Mouse (Mus musculus) heart, adult 2 months (tissue): ENCODE measurements around the gene Asic1. TPM values are rescaled to one million over a fixed set of nuclear protein-coding genes. Genes with fewer than 3 reads are reported as not detected.
"Not testable (repeated sequence)": the region's sequence is repeated elsewhere in the genome, so short reads cannot be mapped to it uniquely, and the experiment has no call there.

ENCODE experiments used
- DNase-seq, 2 experiments: peaks; one replicate each; pipeline ENCODE4 v3.0.0; 2021
- H3K27ac ChIP-seq: fragments of 200-600 bp; 2 replicates; pipeline ENCODE4 v1.8.1; 2022
- H3K27me3 ChIP-seq: fragments of 200-500 bp; 2 replicates; pipeline ENCODE4 v1.6.1; 2012; ENCODE audit warnings: mild to moderate bottlenecking, low read length, inconsistent platforms, mixed read lengths; ENCODE audit not compliant: control insufficient read depth, insufficient read depth
- H3K36me3 ChIP-seq: fragments of 200-500 bp; 2 replicates; pipeline ENCODE4 v1.6.1; 2012; ENCODE audit warnings: low read length, inconsistent platforms; ENCODE audit not compliant: control insufficient read depth, insufficient read depth
- H3K4me1 ChIP-seq: fragments of 200-500 bp; 2 replicates; pipeline ENCODE4 v1.6.1; 2011; ENCODE audit warnings: low read length; ENCODE audit not compliant: control insufficient read depth, insufficient read depth
- H3K4me3 ChIP-seq: fragments of 200-600 bp; 2 replicates; pipeline ENCODE4 v1.8.1; 2022
- H3K79me2 ChIP-seq: fragments of 200-500 bp; replicated peaks from 2 replicates; pipeline ENCODE4 v1.6.1; 2012; ENCODE audit warnings: mild to moderate bottlenecking, inconsistent platforms, low read length, moderate library complexity, mixed read lengths; ENCODE audit not compliant: control insufficient read depth, insufficient read depth
- H3K9ac ChIP-seq: fragments of 200-500 bp; 2 replicates; pipeline ENCODE4 v1.6.1; 2012; ENCODE audit warnings: low read depth, mild to moderate bottlenecking, control low read depth, inconsistent platforms, low read length, mixed read lengths
- CTCF ChIP-seq: fragments of 200-600 bp; IDR thresholded peaks from 2 replicates; pipeline ENCODE4 v1.8.1; 2022; ENCODE audit warnings: antibody characterized with exemption, mild to moderate bottlenecking, moderate library complexity
- EP300 ChIP-seq: fragments of 200-500 bp; IDR thresholded peaks from 2 replicates; pipeline ENCODE4 v1.6.1; 2011; ENCODE audit warnings: low read depth, low read length, control low read depth; ENCODE audit not compliant: insufficient read depth
- POLR2A ChIP-seq: fragments of 200-500 bp; IDR thresholded peaks from 2 replicates; pipeline ENCODE4 v1.6.1; 2011; ENCODE audit warnings: mild to moderate bottlenecking, low read depth, low read length, control low read depth; ENCODE audit not compliant: insufficient read depth
- WGBS: fragments of 180-500 bp; shearing (Covaris S2); methylation state at CpG from one replicate; pipeline ENCODE4 v1.1.7; 2018; 5-methylcytosine and 5-hydroxymethylcytosine counted together
- intact Hi-C: fragments of 180-260 bp; cut with DNase I; formaldehyde crosslinking; loops from one replicate; pipeline ENCODE4 v1.15.1; 2025
- polyA plus RNA-seq: library from polyadenylated mRNA; depleted of rRNA; stranded (reverse); fragments of >200 nt; gene quantifications from 2 replicates; pipeline ENCODE4 v1.2.3, GENCODE M21; 2012
- total RNA-seq, 2 experiments: library from RNA; stranded (reverse); gene quantifications; 2 replicates each; pipeline ENCODE4 v1.2.3; 2021

Asic1 gene
- total and polyA plus RNA-seq, 3 experiments, result 0.42 to 1.3 (median 0.50) TPM

DNA sequence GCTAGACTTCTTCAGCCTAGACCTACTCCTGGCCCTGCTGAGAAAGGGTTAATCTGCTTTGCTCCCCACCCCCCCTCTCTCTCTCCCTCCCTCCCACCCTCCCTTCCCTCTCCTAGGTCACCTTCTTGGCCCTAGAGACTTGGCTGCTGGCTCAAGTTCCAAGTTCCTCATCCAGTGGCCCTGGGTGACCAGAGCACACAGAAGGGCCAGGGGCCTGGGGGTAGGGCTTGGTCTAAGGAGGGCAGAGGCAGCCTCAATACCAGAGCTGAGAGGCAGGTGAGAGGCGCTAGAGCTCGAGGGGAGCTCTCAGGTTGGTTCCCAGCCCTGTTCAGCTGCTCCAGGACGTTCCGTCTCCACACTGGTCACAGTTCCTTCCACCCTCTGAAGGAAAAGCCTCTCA is 20.8 kb downstream of the Asic1 start:
- 32% methylated on average over 4 of the region's 4 CpGs for WGBS
- H3K4me1 ChIP-seq, result no peaks in the 10 kb centered on the region
- H3K4me3 ChIP-seq, result no peak overlapping the region
- intact Hi-C loops, result no loop called here
- no peak overlapping the region for H3K9ac ChIP-seq
- TF ChIP-seq POLR2A (no peak), EP300 (no peak), CTCF (no peak)
- DNase-seq, result peak in 1 of 2 experiments; percentile 21
- H3K36me3 ChIP-seq, result no peaks in the 10 kb centered on the region
- H3K27ac ChIP-seq, result no peak overlapping the region
- no peaks in the 10 kb centered on the region for H3K79me2 ChIP-seq
- no peaks in the 10 kb centered on the region for H3K27me3 ChIP-seq

DNA sequence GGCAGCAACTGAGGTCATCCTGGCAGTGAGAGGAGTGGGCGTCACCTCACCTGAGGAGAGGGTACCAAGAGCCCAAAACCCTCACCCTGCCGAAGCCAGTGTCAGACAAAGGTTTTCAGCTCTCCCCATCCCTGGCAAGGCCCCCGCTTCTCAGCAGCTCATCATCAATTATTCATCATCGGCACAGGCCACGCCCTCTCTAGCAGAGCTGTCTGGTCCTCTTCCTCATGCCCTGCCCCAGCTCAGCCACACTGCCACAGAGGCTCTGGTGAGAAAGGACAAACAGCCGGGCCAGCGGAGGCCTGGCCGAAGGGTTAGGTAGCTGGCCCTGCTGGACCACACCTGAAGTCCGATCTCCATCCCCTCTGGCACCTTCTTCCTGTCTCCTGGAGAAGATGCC is 21.8 kb downstream of the Asic1 start:
- H3K4me1 ChIP-seq, result no peaks in the 10 kb centered on the region
- no peaks in the 10 kb centered on the region for H3K27me3 ChIP-seq
- 68% methylated on average over 9 of the region's 9 CpGs for WGBS
- no peak overlapping the region for H3K9ac ChIP-seq
- H3K79me2 ChIP-seq, result no peaks in the 10 kb centered on the region
- H3K27ac ChIP-seq, result no peak overlapping the region
- no peaks in the 10 kb centered on the region for H3K36me3 ChIP-seq
- intact Hi-C loops, result no loop called here
- TF ChIP-seq POLR2A (no peak), EP300 (no peak), CTCF (no peak)
- no peak for DNase-seq
- H3K4me3 ChIP-seq, result no peak overlapping the region

DNA sequence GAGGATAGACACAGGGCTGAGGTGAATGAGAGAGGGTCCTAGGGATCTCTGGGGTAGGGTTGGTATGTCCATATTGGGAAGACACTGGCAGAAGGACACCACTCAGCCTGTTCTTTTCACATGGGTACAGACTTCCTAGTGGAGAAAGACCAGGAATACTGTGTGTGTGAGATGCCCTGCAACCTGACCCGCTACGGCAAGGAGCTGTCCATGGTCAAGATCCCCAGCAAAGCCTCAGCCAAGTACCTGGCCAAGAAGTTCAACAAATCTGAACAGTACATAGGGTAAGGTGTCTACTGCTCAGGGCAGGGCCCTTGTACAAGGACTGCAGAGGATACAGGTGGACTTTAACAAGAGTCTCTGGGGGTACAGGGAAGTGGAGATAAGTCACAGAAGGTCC is 27.1 kb downstream of the Asic1 start:
- TF ChIP-seq POLR2A, result no peak
- no peak for TF ChIP-seq CTCF
- TF ChIP-seq EP300, result no peak
- Histone ChIP-seq H3K79me2 (no peaks in the 10 kb centered on the region), H3K4me1 (peaks cover 3% of the 10 kb centered on the region), H3K9ac (no peak overlapping the region), H3K27ac (no peak overlapping the region), H3K27me3 (no peaks in the 10 kb centered on the region), H3K4me3 (no peak overlapping the region), H3K36me3 (no peaks in the 10 kb centered on the region)
- DNase-seq, result no peak
- 26% methylated on average over 2 of the region's 2 CpGs for WGBS
- intact Hi-C loops, result no loop called here

DNA sequence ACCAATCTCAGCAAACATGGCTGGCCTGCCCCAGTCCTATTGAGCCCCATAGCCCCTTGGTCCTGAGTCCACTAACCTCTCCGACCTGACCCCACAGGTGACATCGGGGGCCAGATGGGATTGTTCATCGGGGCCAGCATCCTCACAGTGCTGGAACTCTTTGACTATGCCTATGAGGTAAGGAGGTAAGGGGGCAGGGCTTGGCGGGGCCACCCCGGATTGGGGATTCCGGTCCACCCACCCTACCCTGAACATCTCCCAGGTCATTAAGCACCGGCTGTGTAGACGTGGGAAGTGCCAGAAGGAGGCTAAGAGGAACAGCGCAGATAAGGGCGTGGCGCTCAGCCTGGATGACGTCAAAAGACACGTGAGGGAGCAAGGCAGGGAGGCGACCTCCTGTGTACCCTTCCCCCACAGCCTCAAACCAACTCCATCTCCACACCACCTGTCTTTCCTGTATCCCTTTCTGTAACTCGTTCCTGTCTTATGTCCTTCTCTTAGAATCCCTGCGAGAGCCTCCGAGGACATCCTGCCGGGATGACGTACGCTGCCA is 28.4 kb downstream of the Asic1 start:
- Histone ChIP-seq H3K27ac (no peak overlapping the region), H3K27me3 (no peaks in the 10 kb centered on the region), H3K4me1 (peaks cover 6% of the 10 kb centered on the region), H3K9ac (no peak overlapping the region), H3K36me3 (no peaks in the 10 kb centered on the region), H3K4me3 (no peak overlapping the region), H3K79me2 (no peaks in the 10 kb centered on the region)
- no peak for DNase-seq
- intact Hi-C loops, result no loop called here
- TF ChIP-seq EP300 (no peak), POLR2A (no peak), CTCF (no peak)
- 27% methylated on average over 20 of the region's 20 CpGs for WGBS

DNA sequence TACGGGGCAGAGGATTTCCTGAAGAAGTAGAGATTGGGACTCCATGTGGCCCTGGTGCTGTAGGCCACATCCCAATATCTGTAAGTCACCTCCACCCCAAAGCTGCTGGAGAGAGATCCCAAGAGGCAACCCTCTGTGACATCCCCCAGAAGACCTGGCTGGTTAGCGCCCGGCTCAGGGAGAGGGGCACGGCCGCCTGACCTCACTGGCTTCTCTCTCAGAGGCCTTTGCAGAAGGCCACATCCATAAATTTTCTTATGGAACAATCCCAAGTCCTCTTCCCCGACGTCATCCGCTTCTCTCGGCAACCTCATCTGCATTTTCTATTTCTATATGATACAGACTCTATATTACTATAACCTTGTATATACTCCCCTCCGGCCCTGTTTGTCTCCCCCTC is 29.5 kb downstream of the Asic1 start:
- H3K4me1 ChIP-seq, result peaks cover 6% of the 10 kb centered on the region
- intact Hi-C loops, result no loop called here
- 84% methylated on average over 10 of the region's 10 CpGs for WGBS

DNA sequence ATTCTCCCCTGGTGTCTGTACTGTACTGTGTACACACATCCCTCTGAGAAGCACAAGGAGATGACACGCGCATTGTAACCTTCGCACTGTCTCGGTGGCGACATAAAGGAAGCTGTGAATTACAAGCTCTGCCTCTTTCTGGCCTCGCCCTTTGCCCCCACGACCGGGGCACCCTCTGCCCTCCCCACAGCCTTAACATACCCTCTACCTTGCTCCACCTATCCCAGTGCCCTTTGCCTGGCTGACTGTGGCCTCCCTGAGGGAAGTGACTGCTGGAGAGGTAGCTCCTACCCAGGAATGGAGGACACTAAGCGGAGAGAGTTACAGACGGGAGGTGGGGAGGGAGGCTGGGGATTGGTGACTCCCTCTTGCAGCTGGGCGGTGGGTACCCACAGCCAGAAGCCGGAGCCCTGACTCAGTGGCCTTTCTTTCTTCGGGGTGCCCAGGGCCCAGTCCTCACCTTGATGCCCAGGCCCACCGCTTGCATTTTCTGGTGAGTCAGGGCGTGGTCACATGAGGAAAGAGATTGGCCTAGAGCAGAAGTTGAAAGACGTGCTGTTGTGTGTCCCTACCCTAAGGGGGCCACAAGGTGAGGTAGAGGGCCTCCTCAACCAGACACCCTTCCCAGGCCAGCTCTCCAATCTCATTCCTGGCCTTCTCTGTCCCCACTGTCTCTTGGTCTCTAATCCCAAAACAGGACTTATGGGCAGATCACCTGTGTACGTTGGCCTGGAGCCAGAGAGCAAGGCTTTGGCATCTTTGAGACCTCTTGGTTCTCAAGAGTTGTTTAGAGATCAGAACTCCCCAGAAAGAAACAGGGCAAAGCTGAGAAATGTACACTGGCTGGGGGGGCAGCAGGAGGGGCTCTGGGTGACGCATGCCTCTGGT is 30.3 kb downstream of the Asic1 start:
- no peak overlapping the region for H3K4me3 ChIP-seq
- no peak overlapping the region for H3K27ac ChIP-seq
- H3K27me3 ChIP-seq, result no peaks in the 10 kb centered on the region
- H3K36me3 ChIP-seq, result no peaks in the 10 kb centered on the region
- peaks cover 6% of the 10 kb centered on the region for H3K4me1 ChIP-seq
- DNase-seq, result no peak
- WGBS, result 88% methylated on average over 18 of the region's 18 CpGs
- H3K79me2 ChIP-seq, result no peaks in the 10 kb centered on the region
- intact Hi-C loops, result no loop called here
- no peak for TF ChIP-seq POLR2A
- no peak for TF ChIP-seq EP300
- TF ChIP-seq CTCF, result no peak
- no peak overlapping the region for H3K9ac ChIP-seq

More for the DNA sequence above, 29.5 kb downstream of the Asic1 start:
- H3K9ac ChIP-seq, result no peak overlapping the region
- no peaks in the 10 kb centered on the region for H3K79me2 ChIP-seq
- H3K36me3 ChIP-seq, result no peaks in the 10 kb centered on the region
- no peaks in the 10 kb centered on the region for H3K27me3 ChIP-seq
- no peak for TF ChIP-seq CTCF
- TF ChIP-seq EP300, result no peak
- no peak for TF ChIP-seq POLR2A
- H3K4me3 ChIP-seq, result no peak overlapping the region
- H3K27ac ChIP-seq, result no peak overlapping the region
- DNase-seq, result no peak

DNA sequence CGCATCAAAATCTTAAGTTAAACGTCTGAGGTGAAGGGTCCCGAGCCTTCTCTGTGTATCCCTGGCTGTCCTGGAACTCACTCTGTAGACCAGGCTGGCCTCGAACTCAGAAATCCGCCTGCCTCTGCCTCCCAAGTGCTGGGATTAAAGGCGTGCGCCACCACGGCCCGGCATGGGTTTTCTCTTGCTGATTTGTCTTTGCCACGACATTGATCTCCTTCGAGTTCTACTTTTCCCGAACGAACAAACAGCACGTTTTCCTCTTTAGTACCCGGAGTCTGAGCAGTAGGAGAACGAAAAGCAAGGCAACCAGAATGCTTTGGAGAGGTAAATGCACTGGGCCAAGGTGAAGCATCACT is 31.5 kb downstream of the Asic1 start:
- peak overlapping the region; percentile 99 for H3K27ac ChIP-seq
- WGBS, result 36% methylated on average over 16 of the region's 16 CpGs
- peak overlapping the region; percentile 99 for H3K4me3 ChIP-seq
- H3K27me3 ChIP-seq, H3K79me2 ChIP-seq, H3K36me3 ChIP-seq, H3K4me1 ChIP-seq, DNase-seq, intact Hi-C loops: not testable (repeated sequence)
- peak overlapping the region; percentile 48 for H3K9ac ChIP-seq
